Comparison of ENCODE assay signal across 8 mouse cellular contexts in genomic region chr2:158610488-158611325, GRCm38 (mm10). TPM values are rescaled to one million over a fixed set of nuclear protein-coding genes. Genes with fewer than 3 reads are reported as not detected.
DNase-seq lines count a peak whose midpoint lies in the region; ATAC-seq lines count a peak whose summit lies in the region.

TSS of gene Slc32a1 (plus strand) at chr2:158610767.

- H3K9ac ChIP-seq in intestine, embryonic 16.5 days (ENCODE audit: low read depth, low read length), result no peak within 1 kb of the TSS

- H3K27ac ChIP-seq in intestine, embryonic 16.5 days (ENCODE audit: low read length), result no peak within 1 kb of the TSS
- peak within 1 kb of the TSS; percentile 55; the same call in 1 of the 2 replicates for H3K27ac ChIP-seq in midbrain, embryonic 10.5 days (replicated peaks)

- H3K4me1 ChIP-seq in intestine, embryonic 16.5 days (ENCODE audit: control insufficient read depth, insufficient read depth, low read length), result peaks cover 4% of the 10 kb centered on the region
- peaks cover 65% of the 10 kb centered on the region for H3K4me1 ChIP-seq in midbrain, embryonic 10.5 days

- peak; percentile 39; the same call in 1 of the 2 replicates for ATAC-seq in frontal cortex, adult (ENCODE audit: low TSS enrichment)
- ATAC-seq in intestine, embryonic 16.5 days, result no peak; the same call in 1 of the 2 replicates

- no peak for DNase-seq in frontal cortex, postnatal 25 days (ENCODE audit: low spot score in 2 of 2)
- peak; percentile 77 for DNase-seq in right cerebral cortex, postnatal 10 days (ENCODE audit: low spot score in 2 of 2)
- DNase-seq in right cerebral cortex, postnatal 36 days (ENCODE audit: low spot score in 2 of 2), result no peak
- DNase-seq in midbrain, embryonic 10.5 days (ENCODE audit: low spot score), result no peak
- no peak for DNase-seq in adrenal gland, postnatal 25 days
- DNase-seq in adrenal gland, adult 8-10 months, result no peak

- peaks cover 87% of the 10 kb centered on the region for H3K27me3 ChIP-seq in intestine, embryonic 16.5 days (replicated peaks; ENCODE audit: control insufficient read depth, insufficient read depth, low read length)
- H3K27me3 ChIP-seq in midbrain, embryonic 10.5 days (ENCODE audit: low read depth, poor library complexity, severe bottlenecking), result peaks cover 100% of the 10 kb centered on the region

- H3K36me3 ChIP-seq in intestine, embryonic 16.5 days (ENCODE audit: control insufficient read depth, insufficient read depth, low read length), result no peaks in the 10 kb centered on the region
- H3K36me3 ChIP-seq in midbrain, embryonic 10.5 days, result no peaks in the 10 kb centered on the region

- 1% methylated on average over 76 of the region's 77 CpGs for WGBS in intestine, embryonic 16.5 days
- WGBS in midbrain, embryonic 10.5 days, result under 1% methylated on average over 72 of the region's 77 CpGs

- H3K9me3 ChIP-seq in intestine, embryonic 16.5 days (ENCODE audit: control insufficient read depth, low read length), result no peaks in the 10 kb centered on the region
- H3K9me3 ChIP-seq in midbrain, embryonic 10.5 days (replicated peaks), result no peaks in the 10 kb centered on the region

- H3K4me2 ChIP-seq in intestine, embryonic 16.5 days (ENCODE audit: low read depth, low read length), result 0 out of 2 replicates have a peak within 1 kb of the TSS, but pooled peaks have one; percentile 5

- H3K4me3 ChIP-seq in intestine, embryonic 16.5 days (ENCODE audit: low read length), result peak within 1 kb of the TSS; percentile 16
- H3K4me3 ChIP-seq in midbrain, embryonic 10.5 days, result peak within 1 kb of the TSS; percentile 48

RNA-seq across cellular contexts. Expression of gene Slc32a1, which starts in this region (rescaled TPM):
- polyA plus RNA-seq in intestine, embryonic 16.5 days (2015; fragmentation: Nextera tagmentation; extraction: Ambion mirVana), result not detected in 2 replicates
- 0.25 and 0.68 TPM in 2 replicates for polyA plus RNA-seq in midbrain, embryonic 10.5 days (2016; fragmentation: Nextera tagmentation; extraction: Ambion mirVana)
- not detected in 2 replicates for total RNA-seq in adrenal gland, postnatal 25 days (2021)
- total RNA-seq in adrenal gland, adult 8-10 months (2022), result under 1 TPM in 2 of 4 experiments, not detected in 2; 0.11 to 0.17 TPM

Comparison
In these comparisons a context has a peak if more than half of its experiments do, and no peak if none do; other contexts are left out.
1. DNase-seq: peak in right cerebral cortex, postnatal 10 days (2 of 2); none in frontal cortex, postnatal 25 days (0 of 2), right cerebral cortex, postnatal 36 days (0 of 2), midbrain, embryonic 10.5 days (single experiment), adrenal gland, postnatal 25 days (single experiment) and adrenal gland, adult 8-10 months (single experiment).